In genomic region chr11:97427794-97428725, GRCm38 (mm10) we compare ENCODE assay signal across 9 mouse cellular contexts. TPM values are rescaled to one million over a fixed set of nuclear protein-coding genes. Genes with fewer than 3 reads are reported as not detected.
DNase-seq lines count a peak whose midpoint lies in the region; ATAC-seq and TF ChIP-seq lines count a peak whose summit lies in the region.
"Had no signal": no experiment of that assay in that cellular context is flagged by ENCODE, and none has a peak within 500 bp of the region (broad histone marks: within the 10 kb centered on the region; RNA-seq: fewer than 3 reads in every experiment).

No protein-coding gene starts in this region.

- DNase-seq in MEL (ENCODE audit: low read depth, low spot score), result peak; percentile 98
- DNase-seq in brain, adult 2 months (ENCODE audit: low read depth, low spot score), result peak; percentile 95
- DNase-seq in kidney, postnatal 0 days (ENCODE audit: low spot score), result peak; percentile 90
- DNase-seq in lung, embryonic 14.5 days, result peak; percentile 93
- peak; percentile 81 for DNase-seq in thymus, postnatal 14 days

- peak overlapping the region; percentile 3; the same call in 1 of the 2 replicates for H3K27ac ChIP-seq in MEL (ENCODE audit: control insufficient read depth, low read depth, low read length)
- H3K27ac ChIP-seq in embryonic fibroblast, embryonic 13.5 days (ENCODE audit: insufficient read depth, low read length), result peak overlapping the region; percentile 89
- peak overlapping the region; percentile 91 for H3K27ac ChIP-seq in heart, embryonic 15.5 days
- H3K27ac ChIP-seq in kidney, postnatal 0 days, result no peak overlapping the region
- peak overlapping the region; percentile 71 for H3K27ac ChIP-seq in lung, embryonic 14.5 days (ENCODE audit: low read depth)
- H3K27ac ChIP-seq: macrophage had no signal

- TF ChIP-seq POLR2A in MEL (IDR thresholded peaks at IDR 0.05; ENCODE audit: control insufficient read depth in 1 of 2, insufficient read depth in 1 of 2, low read depth in 1 of 2, low read length in 2 of 2, poor library complexity in 1 of 2), result peak in 1 of 2 experiments; percentile 59; a peak in 1 of 4 replicates
- no peak; the same call in 1 of the 2 replicates for TF ChIP-seq POLR2A in embryonic fibroblast, embryonic 13.5 days (IDR thresholded peaks at IDR 0.05; ENCODE audit: low read depth, low read length)

- peaks cover 6 to 30% of the 10 kb centered on the region in 2 experiments for H3K4me1 ChIP-seq in MEL (ENCODE audit: control insufficient read depth in 1 of 2, insufficient read depth in 2 of 2, low read length in 2 of 2)
- H3K4me1 ChIP-seq in embryonic fibroblast, embryonic 13.5 days (ENCODE audit: control insufficient read depth, insufficient read depth, low read length), result peaks cover 25% of the 10 kb centered on the region
- H3K4me1 ChIP-seq in heart, embryonic 15.5 days (replicated peaks), result peaks cover 60% of the 10 kb centered on the region
- H3K4me1 ChIP-seq in kidney, postnatal 0 days (replicated peaks; ENCODE audit: insufficient read depth, low read length), result no peaks in the 10 kb centered on the region; the same call in 1 of the 2 replicates
- peaks cover 16% of the 10 kb centered on the region for H3K4me1 ChIP-seq in lung, embryonic 14.5 days (ENCODE audit: insufficient read depth)

- no peaks in the 10 kb centered on the region for H3K79me2 ChIP-seq in MEL (ENCODE audit: control insufficient read depth, insufficient read depth, low read length, poor library complexity)

- peak overlapping the region; percentile 88 for H3K4me2 ChIP-seq in heart, embryonic 15.5 days
- H3K4me2 ChIP-seq in kidney, postnatal 0 days (ENCODE audit: low read length), result peak overlapping the region; percentile 62
- H3K4me2 ChIP-seq in lung, embryonic 14.5 days, result peak overlapping the region; percentile 74

- peak; percentile 88 for ATAC-seq in heart, embryonic 15.5 days (replicated peaks; ENCODE audit: insufficient number of reproducible peaks, insufficient read depth, low FRiP score, low read depth)
- ATAC-seq in kidney, postnatal 0 days (replicated peaks; ENCODE audit: low FRiP score, low read depth), result peak; percentile 55
- ATAC-seq in lung, embryonic 14.5 days (ENCODE audit: insufficient read depth), result peak; percentile 91
- ATAC-seq in neutrophil, adult 5-6 weeks (ENCODE audit: extremely low read depth, insufficient number of reproducible peaks, low FRiP score, poor library complexity, severe bottlenecking), result peak; percentile 81

- no peak for TF ChIP-seq CTCF in MEL (IDR thresholded peaks at IDR 0.05 in 2 of 3, conservative IDR thresholded peaks at IDR 0.05 in 1 of 3; ENCODE audit: control insufficient read depth in 1 of 3, insufficient read depth in 1 of 3, low read depth in 2 of 3, low read length in 3 of 3, poor library complexity in 1 of 3, severe bottlenecking in 1 of 3)
- TF ChIP-seq CTCF in embryonic fibroblast, embryonic 13.5 days (IDR thresholded peaks at IDR 0.05; ENCODE audit: borderline replicate concordance, insufficient read depth, low read length), result no peak
- TF ChIP-seq CTCF in kidney, postnatal 0 days (IDR thresholded peaks at IDR 0.05; ENCODE audit: low read depth), result no peak
- TF ChIP-seq CTCF in lung, embryonic 14.5 days (IDR thresholded peaks at IDR 0.05; ENCODE audit: low read depth), result no peak

- WGBS in heart, embryonic 15.5 days, result 1% methylated on average over 32 of the region's 32 CpGs
- WGBS in kidney, postnatal 0 days, result 2% methylated on average over 32 of the region's 32 CpGs
- 2% methylated on average over 32 of the region's 32 CpGs for WGBS in lung, embryonic 14.5 days

- H3K4me3 ChIP-seq in MEL (ENCODE audit: control insufficient read depth in 1 of 2, insufficient read depth in 1 of 2, low read depth in 2 of 2, low read length in 2 of 2), result peak overlapping the region; percentile 43 to 60
- no peak overlapping the region for H3K4me3 ChIP-seq in embryonic fibroblast, embryonic 13.5 days (ENCODE audit: insufficient read depth, low read length)
- H3K4me3 ChIP-seq in heart, embryonic 15.5 days, result peak overlapping the region; percentile 50
- H3K4me3 ChIP-seq in kidney, postnatal 0 days (replicated peaks; ENCODE audit: low read depth, low read length), result peak overlapping the region; percentile 21
- peak overlapping the region; percentile 32 for H3K4me3 ChIP-seq in lung, embryonic 14.5 days (ENCODE audit: low read depth, low read length)

- TF ChIP-seq RAD21 in MEL (IDR thresholded peaks at IDR 0.05; ENCODE audit: low read depth, low read length), result no peak

- no peaks in the 10 kb centered on the region for H3K9me3 ChIP-seq in MEL (replicated peaks; ENCODE audit: insufficient read depth, low read length)
- no peaks in the 10 kb centered on the region for H3K9me3 ChIP-seq in heart, embryonic 15.5 days (replicated peaks)
- no peaks in the 10 kb centered on the region for H3K9me3 ChIP-seq in kidney, postnatal 0 days (replicated peaks; ENCODE audit: low read length)
- no peaks in the 10 kb centered on the region for H3K9me3 ChIP-seq in lung, embryonic 14.5 days (ENCODE audit: low read depth, low read length)

- TF ChIP-seq EP300 in MEL (IDR thresholded peaks at IDR 0.05; ENCODE audit: low read depth in 1 of 2, low read length in 2 of 2), result peak in 1 of 2 experiments; percentile 74; a peak in 3 of 4 replicates

- no peaks in the 10 kb centered on the region for H3K27me3 ChIP-seq in MEL (ENCODE audit: control insufficient read depth in 1 of 2, insufficient read depth in 2 of 2, low read length in 2 of 2)
- H3K27me3 ChIP-seq in heart, embryonic 15.5 days, result no peaks in the 10 kb centered on the region
- no peaks in the 10 kb centered on the region for H3K27me3 ChIP-seq in kidney, postnatal 0 days (ENCODE audit: insufficient read depth, low read length)
- no peaks in the 10 kb centered on the region for H3K27me3 ChIP-seq in lung, embryonic 14.5 days (ENCODE audit: insufficient read depth, low read length)

- H3K9ac ChIP-seq in MEL (ENCODE audit: control insufficient read depth, low read depth, low read length, poor library complexity, severe bottlenecking), result peak overlapping the region; percentile 44
- peak overlapping the region; percentile 50 for H3K9ac ChIP-seq in heart, embryonic 15.5 days
- H3K9ac ChIP-seq in kidney, postnatal 0 days (ENCODE audit: low read depth, low read length), result no peak overlapping the region
- H3K9ac ChIP-seq in lung, embryonic 14.5 days, result peak overlapping the region; percentile 34

- H3K36me3 ChIP-seq in MEL (ENCODE audit: control insufficient read depth in 1 of 2, insufficient read depth in 2 of 2, low read length in 2 of 2), result peaks cover 0 to 16% of the 10 kb centered on the region in 2 experiments; a peak in 2 of 4 replicates
- no peaks in the 10 kb centered on the region for H3K36me3 ChIP-seq in heart, embryonic 15.5 days
- no peaks in the 10 kb centered on the region for H3K36me3 ChIP-seq in kidney, postnatal 0 days (ENCODE audit: insufficient read depth, low read length)
- no peaks in the 10 kb centered on the region for H3K36me3 ChIP-seq in lung, embryonic 14.5 days (ENCODE audit: insufficient read depth)

TF ChIP-seq in MEL, 35 proteins besides CTCF, POLR2A, EP300 and RAD21 (continues in another document):
- TF ChIP-seq CHD1 (IDR thresholded peaks at IDR 0.05; ENCODE audit: low read depth, low read length), result no peak
- no peak for TF ChIP-seq MAFK (IDR thresholded peaks at IDR 0.05; ENCODE audit: borderline replicate concordance, low read depth, low read length)
- TF ChIP-seq ZKSCAN1 (IDR thresholded peaks at IDR 0.05; ENCODE audit: low read depth, low read length), result no peak
- peak; percentile 6; the same call in 1 of the 2 replicates for TF ChIP-seq MAX (IDR thresholded peaks at IDR 0.05; ENCODE audit: low read length)
- TF ChIP-seq ZC3H11A (IDR thresholded peaks at IDR 0.05; ENCODE audit: low read depth, low read length), result no peak
- TF ChIP-seq MYB (IDR thresholded peaks at IDR 0.05; ENCODE audit: low read depth, low read length), result no peak
- TF ChIP-seq TAL1 (IDR thresholded peaks at IDR 0.05; ENCODE audit: low read length), result peak; percentile 70
- peak; percentile 59; the same call in 1 of the 2 replicates for TF ChIP-seq BHLHE40 (IDR thresholded peaks at IDR 0.05; ENCODE audit: borderline replicate concordance, low read depth, low read length)
- 0 out of 2 replicates have a peak, but pooled peaks have one; percentile 5 for TF ChIP-seq NELFE (IDR thresholded peaks at IDR 0.05; ENCODE audit: low read depth, low read length)
- TF ChIP-seq POLR2AphosphoS2 (IDR thresholded peaks at IDR 0.05; ENCODE audit: low read length), result no peak
- TF ChIP-seq KAT2A (conservative IDR thresholded peaks at IDR 0.05; ENCODE audit: low read depth, low read length), result no peak
- 0 out of 2 replicates have a peak, but pooled peaks have one; percentile 38 for TF ChIP-seq HCFC1 (IDR thresholded peaks at IDR 0.05; ENCODE audit: low read depth, low read length)
- 0 out of 2 replicates have a peak, but pooled peaks have one; percentile 4 for TF ChIP-seq SMC3 (IDR thresholded peaks at IDR 0.05; ENCODE audit: low read depth, low read length)
- TF ChIP-seq USF1 (IDR thresholded peaks at IDR 0.05; ENCODE audit: low read depth, low read length), result no peak
- TF ChIP-seq NRF1 (IDR thresholded peaks at IDR 0.05; ENCODE audit: insufficient read depth, low read depth, low read length, poor library complexity, severe bottlenecking), result no peak
- TF ChIP-seq TCF12 (IDR thresholded peaks at IDR 0.05; ENCODE audit: low read depth, low read length), result peak; percentile 67
- no peak for TF ChIP-seq GABPA (IDR thresholded peaks at IDR 0.05; ENCODE audit: low read depth, low read length)
- TF ChIP-seq ZNF384 (IDR thresholded peaks at IDR 0.05; ENCODE audit: low read depth, low read length), result no peak
- TF ChIP-seq MXI1 (IDR thresholded peaks at IDR 0.05; ENCODE audit: low read depth, low read length), result peak; percentile 44
- no peak for TF ChIP-seq E2F4 (IDR thresholded peaks at IDR 0.05; ENCODE audit: borderline replicate concordance, low read depth, low read length)
- peak; percentile 50; the same call in 1 of the 2 replicates for TF ChIP-seq ZMIZ1 (IDR thresholded peaks at IDR 0.05; ENCODE audit: low read depth, low read length)
- TF ChIP-seq JUND (IDR thresholded peaks at IDR 0.05; ENCODE audit: low read depth, low read length), result no peak
- no peak for TF ChIP-seq ELF1 (IDR thresholded peaks at IDR 0.05; ENCODE audit: low read depth, low read length)

RNA-seq across cellular contexts. Expression of gene Arhgap23, which starts 12.7 kb away (rescaled TPM):
- 1.7 and 1.8 TPM in 2 replicates for total RNA-seq in MEL (2012; rRNA removed)
- polyA plus RNA-seq in MEL (2012; ENCODE audit: insufficient read depth in 1 of 2, insufficient read length in 2 of 2, low read depth in 1 of 2, low replicate concordance in 2 of 2, missing spikeins in 1 of 2), result 1 to 10 TPM in 1 of 2 experiments, not detected in 1; 7.5 TPM
- polyA plus RNA-seq in embryonic fibroblast, embryonic 13.5 days (2011; ENCODE audit: insufficient read length, low read depth, missing spikeins), result 49.2 and 55.7 TPM in 2 replicates
- polyA plus RNA-seq in heart, embryonic 15.5 days (2015; fragmentation: Nextera tagmentation; extraction: Ambion mirVana), result 6.0 and 7.8 TPM in 2 replicates
- 5.4 and 5.7 TPM in 2 replicates for polyA plus RNA-seq in kidney, postnatal 0 days (2015; fragmentation: Nextera tagmentation; extraction: Ambion mirVana)
- 7.0 and 7.9 TPM in 2 replicates for polyA plus RNA-seq in lung, embryonic 14.5 days (2014; fragmentation: Nextera tagmentation; extraction: Ambion mirVana)
- total RNA-seq in neutrophil, adult 5-6 weeks (2017), result 8.8 and 10.5 TPM in 2 replicates
